Mouse (Mus musculus) hindbrain, embryonic 10.5 days (tissue): ENCODE measurements around the gene Tmc2. TPM values are rescaled to one million over a fixed set of nuclear protein-coding genes. Genes with fewer than 3 reads are reported as not detected.

Experiments
- DNase-seq: peaks from one replicate; pipeline ENCODE4 v3.0.0-alpha.2; 2017; ENCODE audit warnings: low spot score
- H3K27ac ChIP-seq: fragments of 300-500 bp; sonication (generic); 2 replicates; pipeline ENCODE4 v1.5.1; 2016; ENCODE audit warnings: mild to moderate bottlenecking, moderate library complexity
- H3K27me3 ChIP-seq: fragments of 300-500 bp; sonication (generic); 2 replicates; pipeline ENCODE4 v1.6.1; 2016; ENCODE audit warnings: mild to moderate bottlenecking; ENCODE audit not compliant: poor library complexity, insufficient read depth, severe bottlenecking
- H3K36me3 ChIP-seq: fragments of 300-500 bp; sonication (generic); 2 replicates; pipeline ENCODE4 v1.6.1; 2016; ENCODE audit warnings: mild to moderate bottlenecking, moderate library complexity
- H3K4me1 ChIP-seq: fragments of 300-500 bp; sonication (generic); replicated peaks from 2 replicates; pipeline ENCODE4 v1.6.1; 2016; ENCODE audit warnings: mild to moderate bottlenecking
- H3K4me3 ChIP-seq: fragments of 300-500 bp; sonication (generic); 2 replicates; pipeline ENCODE4 v1.5.1; 2016; ENCODE audit warnings: mild to moderate bottlenecking, moderate library complexity
- H3K9me3 ChIP-seq: fragments of 300-500 bp; sonication (generic); 2 replicates; pipeline ENCODE4 v1.6.1; 2016; ENCODE audit warnings: mild to moderate bottlenecking, moderate library complexity
- WGBS: fragments of 180-500 bp; shearing (Covaris S2); methylation state at CpG from one replicate; pipeline ENCODE4 v1.1.7; 2016; 5-methylcytosine and 5-hydroxymethylcytosine counted together
- polyA plus RNA-seq: library from polyadenylated mRNA; unstranded; fragments of >200 nt; fragmentation: Nextera tagmentation; extraction: Ambion mirVana; gene quantifications from 2 replicates; pipeline ENCODE4 v1.2.1, GENCODE M21; 2016

Tmc2 gene
- not detected in 2 replicates for polyA plus RNA-seq

DNA sequence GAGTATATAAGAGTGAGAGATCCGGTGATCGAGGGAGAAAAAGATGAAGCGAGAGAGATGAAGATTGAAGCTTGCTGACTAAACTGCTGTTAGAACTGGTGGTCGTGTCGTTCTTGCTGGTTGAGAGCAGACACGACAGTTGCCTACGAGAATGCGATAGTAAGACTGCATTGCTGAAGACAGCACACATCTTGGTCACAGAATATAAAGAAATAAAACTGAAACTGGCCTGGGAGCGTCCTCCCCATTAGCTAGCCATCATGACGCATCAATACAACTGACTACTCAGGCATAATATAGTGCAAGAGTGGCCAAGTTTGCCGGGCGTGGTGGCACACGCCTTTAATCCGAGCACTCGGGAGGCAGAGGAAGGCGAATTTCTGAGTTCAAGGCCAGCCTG, at the start of gene Tmc2:
Tmc2 (plus strand) TSS at position 301 of the 400 bp plus-strand sequence.
- no peaks in the 10 kb centered on the region for H3K27me3 ChIP-seq
- WGBS: 94% methylated on average over 16 of the region's 16 CpGs

DNA sequence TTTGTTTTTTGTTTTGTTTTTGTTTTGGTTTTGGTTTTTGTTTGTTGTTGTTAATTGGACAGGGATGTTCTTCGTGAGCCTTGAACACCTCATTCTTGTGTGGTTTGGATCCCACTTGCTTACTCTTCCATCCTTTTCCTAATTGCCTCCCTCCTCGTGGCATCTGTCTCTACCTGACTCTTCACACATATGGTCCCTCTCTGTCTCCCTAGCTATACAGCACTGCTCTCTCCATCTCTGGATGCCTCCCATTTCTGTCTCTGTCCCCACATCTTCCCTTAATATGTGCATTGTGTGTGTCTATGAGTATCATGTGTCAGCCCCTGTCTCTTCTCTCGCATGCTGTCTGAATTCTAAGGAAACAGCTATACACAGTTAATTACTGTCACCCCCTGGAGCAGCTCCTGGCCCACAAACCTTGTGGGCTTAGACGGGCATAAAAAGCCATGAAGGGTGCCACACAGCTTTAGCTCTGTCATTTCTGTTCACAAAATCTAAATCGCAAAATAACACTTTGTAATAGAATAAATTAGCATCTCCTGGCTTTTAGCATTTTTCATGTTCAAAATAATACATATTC, 48.8 kb upstream of the Tmc2 start:
- Histone ChIP-seq H3K27ac (no peak overlapping the region), H3K9me3 (no peaks in the 10 kb centered on the region), H3K4me1 (no peaks in the 10 kb centered on the region), H3K36me3 (no peaks in the 10 kb centered on the region), H3K27me3 (no peaks in the 10 kb centered on the region), H3K4me3 (no peak overlapping the region)
- DNase-seq: no peak
- 81% methylated on average over 5 of the region's 5 CpGs for WGBS

More for the DNA sequence above, at the start of gene Tmc2:
- Histone ChIP-seq H3K4me3 (no peak within 1 kb of the TSS), H3K9me3 (0 out of 2 replicates have a peak, but pooled peaks cover 5% of the 10 kb centered on the region), H3K4me1 (no peaks in the 10 kb centered on the region), H3K36me3 (no peaks in the 10 kb centered on the region), H3K27ac (no peak within 1 kb of the TSS)
- no peak for DNase-seq

GRCm38 (mm10) chr2:130155171-130155570, 39.8 kb upstream of the Tmc2 start:
- Histone ChIP-seq H3K9me3 (no peaks in the 10 kb centered on the region), H3K4me3 (no peak overlapping the region), H3K27ac (peak overlapping the region; percentile 23; the same call in 1 of the 2 replicates), H3K4me1 (peaks cover 20% of the 10 kb centered on the region), H3K27me3 (no peaks in the 10 kb centered on the region), H3K36me3 (no peaks in the 10 kb centered on the region)
- 75% methylated on average over 3 of the region's 3 CpGs for WGBS
- DNase-seq: no peak

- no peak for DNase-seq
- Histone ChIP-seq H3K4me1 (peaks cover 26% of the 10 kb centered on the region), H3K27me3 (no peaks in the 10 kb centered on the region), H3K36me3 (no peaks in the 10 kb centered on the region), H3K27ac (no peak overlapping the region), H3K4me3 (no peak overlapping the region), H3K9me3 (no peaks in the 10 kb centered on the region)
These were observed 39.1 kb upstream of the Tmc2 start for GRCm38 (mm10) chr2:130155851-130156250.

DNA sequence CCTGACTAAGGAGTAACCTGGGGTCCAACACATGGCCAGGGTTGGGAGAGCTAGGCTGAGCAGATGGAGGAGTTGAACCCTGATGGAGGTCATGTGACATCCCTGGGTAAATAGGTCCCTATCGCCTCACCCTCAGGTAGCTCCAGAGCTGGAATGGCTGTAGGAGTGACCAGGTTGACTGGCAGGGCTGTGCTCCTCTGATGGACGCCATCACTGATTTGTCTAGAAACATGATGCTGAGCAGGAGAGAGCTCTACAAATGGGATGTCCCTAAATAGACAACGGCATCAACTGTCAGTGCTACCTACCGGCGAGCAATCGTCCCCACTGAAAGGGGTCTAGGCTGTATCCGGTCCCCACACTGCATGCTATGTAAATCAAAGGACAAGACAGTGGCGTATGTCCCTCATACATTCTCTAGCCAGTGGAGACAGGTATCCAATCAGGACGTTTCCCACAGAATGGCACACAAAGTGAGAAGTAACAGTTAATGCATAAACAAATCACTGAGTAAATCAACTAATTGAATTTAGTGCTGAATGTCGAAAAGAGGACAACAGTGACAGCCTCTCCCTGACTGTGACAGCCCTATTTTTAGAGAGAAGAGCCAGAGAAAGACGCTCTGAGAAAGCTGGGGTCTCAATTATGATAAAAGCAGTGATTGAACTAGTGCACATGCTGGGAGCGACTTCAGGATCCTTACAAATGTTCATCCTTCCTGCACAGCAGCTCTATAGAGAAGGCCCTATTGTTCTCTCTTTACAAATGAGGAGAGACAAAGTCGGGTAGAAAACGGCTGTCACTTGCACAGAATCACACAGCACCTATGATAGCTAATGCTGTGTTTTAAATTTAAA, 37.5 kb upstream of the Tmc2 start:
- peaks cover 26% of the 10 kb centered on the region for H3K4me1 ChIP-seq
- 57% methylated on average over 14 of the region's 14 CpGs for WGBS
- H3K36me3 ChIP-seq: no peaks in the 10 kb centered on the region
- no peaks in the 10 kb centered on the region for H3K9me3 ChIP-seq
- H3K27me3 ChIP-seq: no peaks in the 10 kb centered on the region
- no peak for DNase-seq
- no peak overlapping the region for H3K4me3 ChIP-seq
- no peak overlapping the region for H3K27ac ChIP-seq

GRCm38 (mm10) chr2:130158088-130158437, 36.9 kb upstream of the Tmc2 start:
- 54% methylated on average over 4 of the region's 4 CpGs for WGBS
- no peak overlapping the region for H3K4me3 ChIP-seq

DNA sequence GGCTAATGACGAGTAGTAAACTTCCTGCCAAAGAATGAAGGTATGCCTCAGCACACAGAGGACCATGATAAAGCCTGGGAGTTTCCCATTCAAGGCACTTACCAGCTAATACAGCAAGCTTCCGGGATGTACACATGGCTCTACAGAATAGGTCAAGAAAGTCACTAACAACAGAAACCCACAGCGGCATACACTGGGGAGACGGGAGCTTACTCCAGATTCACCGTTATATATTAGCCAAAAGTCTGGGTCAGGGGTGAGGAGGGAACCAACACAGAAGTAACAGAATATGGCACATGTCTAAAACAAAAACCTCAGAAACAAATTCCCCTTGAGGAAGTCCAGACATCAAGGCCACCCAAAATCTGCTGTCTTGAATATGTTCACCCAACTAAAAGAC, 32.3 kb upstream of the Tmc2 start:
- 83% methylated on average over 5 of the region's 5 CpGs for WGBS
- Histone ChIP-seq H3K4me1 (peaks cover 16% of the 10 kb centered on the region), H3K27me3 (no peaks in the 10 kb centered on the region), H3K27ac (no peak overlapping the region), H3K4me3 (no peak overlapping the region), H3K9me3 (no peaks in the 10 kb centered on the region), H3K36me3 (peaks cover 34% of the 10 kb centered on the region)
- DNase-seq: no peak

More at GRCm38 (mm10) chr2:130158088-130158437, 36.9 kb upstream of the Tmc2 start:
- H3K27ac ChIP-seq: no peak overlapping the region
- no peaks in the 10 kb centered on the region for H3K9me3 ChIP-seq
- no peaks in the 10 kb centered on the region for H3K36me3 ChIP-seq
- H3K27me3 ChIP-seq: no peaks in the 10 kb centered on the region
- DNase-seq: no peak
- peaks cover 26% of the 10 kb centered on the region for H3K4me1 ChIP-seq

DNA sequence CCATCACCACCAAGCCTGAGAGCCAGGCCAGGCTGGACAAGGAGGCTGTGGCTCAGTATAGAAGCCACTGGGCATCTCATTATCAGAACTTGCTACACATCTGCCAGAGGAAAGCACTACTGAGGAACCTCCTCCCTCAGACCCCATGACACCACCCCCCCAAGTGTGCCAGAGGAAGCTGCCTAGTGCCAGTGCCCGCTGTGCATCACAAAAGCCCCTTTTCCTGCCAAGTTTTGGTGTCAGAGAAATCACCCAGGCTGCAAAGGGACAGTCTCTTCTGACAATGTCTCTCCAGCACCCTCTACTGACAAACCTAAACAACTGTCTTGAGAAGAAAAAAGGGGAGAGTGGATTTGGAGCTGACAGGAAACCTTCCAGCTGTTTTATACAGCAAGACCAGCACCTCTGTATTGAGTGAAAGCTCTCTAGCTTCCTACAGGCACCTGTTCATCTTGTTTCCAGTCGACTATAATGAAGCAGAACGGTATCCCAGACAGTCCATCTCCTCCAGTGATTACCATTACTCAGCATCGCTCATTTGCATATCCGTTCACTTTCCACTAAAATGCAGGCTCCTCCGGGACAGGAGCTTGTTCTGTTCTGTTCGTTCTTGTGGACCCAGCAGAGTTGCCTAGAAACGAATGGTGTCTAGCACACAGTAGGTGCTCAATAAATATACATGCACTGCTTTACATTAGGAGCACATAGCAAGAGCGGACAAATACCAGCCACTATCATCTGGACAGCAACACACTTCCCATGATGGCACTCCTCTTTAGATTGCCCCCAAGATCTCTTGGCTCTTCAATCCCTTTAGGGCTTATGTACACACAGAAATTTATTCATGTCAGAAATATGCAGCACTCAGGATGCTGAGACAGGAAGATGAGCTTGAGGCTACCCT, 28.4 kb upstream of the Tmc2 start:
- peaks cover 67% of the 10 kb centered on the region for H3K36me3 ChIP-seq
- peak; percentile 18 for DNase-seq
- H3K4me1 ChIP-seq: no peaks in the 10 kb centered on the region
- H3K4me3 ChIP-seq: no peak overlapping the region
- WGBS: 70% methylated on average over 9 of the region's 9 CpGs
- H3K27me3 ChIP-seq: no peaks in the 10 kb centered on the region
- no peaks in the 10 kb centered on the region for H3K9me3 ChIP-seq
- H3K27ac ChIP-seq: no peak overlapping the region

- Histone ChIP-seq H3K27me3 (no peaks in the 10 kb centered on the region), H3K36me3 (peaks cover 80% of the 10 kb centered on the region), H3K27ac (no peak overlapping the region), H3K4me1 (no peaks in the 10 kb centered on the region), H3K4me3 (no peak overlapping the region), H3K9me3 (no peaks in the 10 kb centered on the region)
- peak; percentile 37 for DNase-seq
- WGBS: 56% methylated on average over 3 of the region's 3 CpGs
These were observed 27.1 kb upstream of the Tmc2 start for GRCm38 (mm10) chr2:130167861-130168260.

GRCm38 (mm10) chr2:130171674-130172073, 23.3 kb upstream of the Tmc2 start:
- H3K36me3 ChIP-seq: peaks cover 95% of the 10 kb centered on the region
- peaks cover 2% of the 10 kb centered on the region for H3K4me1 ChIP-seq
- 86% methylated on average over 2 of the region's 2 CpGs for WGBS
- no peak overlapping the region for H3K27ac ChIP-seq
- no peak overlapping the region for H3K4me3 ChIP-seq
- no peaks in the 10 kb centered on the region for H3K27me3 ChIP-seq
- DNase-seq: no peak
- H3K9me3 ChIP-seq: no peaks in the 10 kb centered on the region

DNA sequence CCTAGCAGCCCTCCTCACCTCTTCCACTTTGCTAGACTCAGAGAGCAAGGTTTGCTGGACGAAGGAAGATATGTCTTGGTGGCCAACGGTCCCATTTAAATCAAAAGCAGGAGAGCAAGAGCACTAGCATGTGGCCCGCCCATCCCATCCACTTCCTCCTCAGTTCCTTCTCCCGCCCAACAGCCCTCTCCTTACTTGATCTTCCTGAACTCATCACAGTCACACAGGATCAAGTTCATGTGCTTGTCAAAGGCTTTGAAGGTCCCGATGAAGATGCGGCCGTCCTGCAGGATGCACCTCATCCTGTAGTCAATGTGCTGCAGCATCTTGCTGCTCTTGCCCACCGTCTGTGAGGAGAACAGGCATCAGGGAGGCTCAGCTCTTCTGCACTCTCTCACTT, 18.2 kb upstream of the Tmc2 start:
- DNase-seq: no peak
- peaks cover 21% of the 10 kb centered on the region for H3K4me1 ChIP-seq
- H3K36me3 ChIP-seq: peaks cover 54% of the 10 kb centered on the region
- no peaks in the 10 kb centered on the region for H3K27me3 ChIP-seq
- no peaks in the 10 kb centered on the region for H3K9me3 ChIP-seq
- H3K27ac ChIP-seq: no peak overlapping the region
- peak overlapping the region; percentile 100 for H3K4me3 ChIP-seq
- 85% methylated on average over 8 of the region's 8 CpGs for WGBS

GRCm38 (mm10) chr2:130178381-130178705, 16.7 kb upstream of the Tmc2 start:
- Histone ChIP-seq H3K27ac (peak overlapping the region; percentile 100), H3K27me3 (no peaks in the 10 kb centered on the region), H3K36me3 (peaks cover 39% of the 10 kb centered on the region), H3K4me1 (peaks cover 21% of the 10 kb centered on the region), H3K4me3 (peak overlapping the region; percentile 100), H3K9me3 (no peaks in the 10 kb centered on the region)
- no peak for DNase-seq
- 2% methylated on average over 11 of the region's 11 CpGs for WGBS
